Mouse (Mus musculus): ENCODE measurements at regions not wholly inside any gene's neighbourhood (a gene's known extent, or its start where the extent isn't known, plus 50 kb on each side); places are given as distances from the start of the nearest gene placed in this dataset.
A peak's percentile ranks its signal among the peaks of the same experiment; 100 is the strongest.

- Histone ChIP-seq H3K27me3 (ENCODE audit: control insufficient read depth, insufficient read depth, low read length) (no peaks in the 10 kb centered on the region), H3K36me3 (ENCODE audit: control insufficient read depth, insufficient read depth, low read length) (no peaks in the 10 kb centered on the region), H3K4me3 (no peak overlapping the region), H3K27ac (no peak overlapping the region), H3K4me1 (ENCODE audit: control insufficient read depth, insufficient read depth, low read length) (no peaks in the 10 kb centered on the region), H3K79me2 (replicated peaks; ENCODE audit: control insufficient read depth, insufficient read depth, low read length) (no peaks in the 10 kb centered on the region), H3K9ac (ENCODE audit: low read depth, low read length) (no peak overlapping the region)
- no peak for TF ChIP-seq CTCF (IDR thresholded peaks at IDR 0.05)
- TF ChIP-seq POLR2A (IDR thresholded peaks at IDR 0.05; ENCODE audit: insufficient read depth, low read depth, low read length): no peak
- TF ChIP-seq EP300 (IDR thresholded peaks at IDR 0.05; ENCODE audit: insufficient read depth, low read depth, low read length): no peak
- DNase-seq: peak in 1 of 2 experiments; percentile 14
- intact Hi-C loops (cut with DNase I): no loop called here
Observed at GRCm38 (mm10) chr7:138451321-138451720, 53.8 kb upstream of the Tcerg1l start.

- no peak overlapping the region for H3K27ac ChIP-seq
- DNase-seq: no peak
- no peak overlapping the region for H3K4me3 ChIP-seq
- TF ChIP-seq POLR2A (IDR thresholded peaks at IDR 0.05; ENCODE audit: insufficient read depth, low read depth, low read length) (no peak), EP300 (IDR thresholded peaks at IDR 0.05; ENCODE audit: insufficient read depth, low read depth, low read length) (no peak), CTCF (IDR thresholded peaks at IDR 0.05) (no peak)
- 86% methylated on average over 7 of the region's 7 CpGs for WGBS
- no peaks in the 10 kb centered on the region for H3K79me2 ChIP-seq (replicated peaks; ENCODE audit: control insufficient read depth, insufficient read depth, low read length)
- no peaks in the 10 kb centered on the region for H3K27me3 ChIP-seq (ENCODE audit: control insufficient read depth, insufficient read depth, low read length)
- H3K9ac ChIP-seq (ENCODE audit: low read depth, low read length): no peak overlapping the region
- H3K36me3 ChIP-seq (ENCODE audit: control insufficient read depth, insufficient read depth, low read length): no peaks in the 10 kb centered on the region
- intact Hi-C loops (cut with DNase I): no loop called here
- H3K4me1 ChIP-seq (ENCODE audit: control insufficient read depth, insufficient read depth, low read length): no peaks in the 10 kb centered on the region
Observed at GRCm38 (mm10) chr7:138448519-138448918, 51.0 kb upstream of the Tcerg1l start.

Data from heart, adult 2 months (tissue).